Mouse (Mus musculus) MEL (cell line): ENCODE measurements around the gene Celf2. TPM values are rescaled to one million over a fixed set of nuclear protein-coding genes. Genes with fewer than 3 reads are reported as not detected.

Experiments used
- DNase-seq: peaks from one replicate; pipeline ENCODE4 v3.0.0; 2011; ENCODE audit warnings: low read depth, low spot score
- H3K27ac ChIP-seq: 2 replicates; pipeline ENCODE4 v1.5.1; 2012; ENCODE audit warnings: low read depth, mild to moderate bottlenecking, control low read depth, low read length, moderate library complexity; ENCODE audit not compliant: control insufficient read depth
- H3K27me3 ChIP-seq, 2 experiments: fragments of 150-350 bp in 1 of 2; sonication (generic) in 1 of 2; 2 replicates each; pipeline ENCODE4 v1.6.1; 2012; ENCODE audit warnings: low read length in 2 of 2, mild to moderate bottlenecking in 2 of 2, improper control_type of control experiment in 1 of 2, moderate library complexity in 1 of 2; ENCODE audit not compliant: insufficient read depth in 2 of 2, control insufficient read depth in 1 of 2
- H3K36me3 ChIP-seq, 2 experiments: 2 replicates each; pipeline ENCODE4 v1.6.1; 2012 to 2014; ENCODE audit warnings: low read length in 2 of 2, improper control_type of control experiment in 1 of 2, inconsistent platforms in 1 of 2, mild to moderate bottlenecking in 1 of 2; ENCODE audit not compliant: insufficient read depth in 2 of 2, control insufficient read depth in 1 of 2
- H3K4me1 ChIP-seq, 2 experiments: fragments of 150-350 bp in 1 of 2; sonication (generic) in 1 of 2; 2 replicates each; pipeline ENCODE4 v1.6.1; 2012; ENCODE audit warnings: low read length in 2 of 2, improper control_type of control experiment in 1 of 2, mild to moderate bottlenecking in 1 of 2; ENCODE audit not compliant: insufficient read depth in 2 of 2, control insufficient read depth in 1 of 2
- H3K4me3 ChIP-seq, 2 experiments: fragments of 150-350 bp in 1 of 2; sonication (generic) in 1 of 2; 2 replicates each; pipeline ENCODE4 v1.5.1; 2012; ENCODE audit warnings: low read depth in 2 of 2, low read length in 2 of 2, mild to moderate bottlenecking in 2 of 2, moderate library complexity in 2 of 2, control low read depth in 1 of 2, improper control_type of control experiment in 1 of 2; ENCODE audit not compliant: control insufficient read depth in 1 of 2, insufficient read depth in 1 of 2
- H3K79me2 ChIP-seq: 2 replicates; pipeline ENCODE4 v1.6.1; 2012; ENCODE audit warnings: mild to moderate bottlenecking, low read length, moderate library complexity; ENCODE audit not compliant: control insufficient read depth, poor library complexity, insufficient read depth
- H3K9ac ChIP-seq: 2 replicates; pipeline ENCODE4 v1.6.1; 2012; ENCODE audit warnings: low read depth, mild to moderate bottlenecking, control low read depth, low read length, moderate library complexity; ENCODE audit not compliant: control insufficient read depth, poor library complexity, severe bottlenecking
- H3K9me3 ChIP-seq: fragments of 150-350 bp; sonication (generic); replicated peaks from 2 replicates; pipeline ENCODE4 v1.6.1; 2012; ENCODE audit warnings: mild to moderate bottlenecking, low read length, improper control_type of control experiment, moderate library complexity; ENCODE audit not compliant: insufficient read depth
- BHLHE40 ChIP-seq: IDR thresholded peaks from 2 replicates; pipeline ENCODE4 v1.6.1; 2012; ENCODE audit warnings: low read depth, mild to moderate bottlenecking, inconsistent platforms, low read length, improper control_type of control experiment, borderline replicate concordance
- CHD2 ChIP-seq: IDR thresholded peaks from 2 replicates; pipeline ENCODE4 v1.6.1; 2011; ENCODE audit warnings: low read length, improper control_type of control experiment
- E2F4 ChIP-seq: IDR thresholded peaks from 2 replicates; pipeline ENCODE4 v1.6.1; 2011; ENCODE audit warnings: low read depth, low read length, improper control_type of control experiment, borderline replicate concordance
- ELF1 ChIP-seq: IDR thresholded peaks from 2 replicates; pipeline ENCODE4 v1.6.1; 2014; ENCODE audit warnings: low read depth, mild to moderate bottlenecking, inconsistent platforms, low read length, improper control_type of control experiment, moderate library complexity
- EP300 ChIP-seq, 2 experiments: IDR thresholded peaks; 2 replicates each; pipeline ENCODE4 v1.6.1; 2011; ENCODE audit warnings: improper control_type of control experiment in 2 of 2, low read length in 2 of 2, low read depth in 1 of 2, mild to moderate bottlenecking in 1 of 2
- GABPA ChIP-seq: IDR thresholded peaks from 2 replicates; pipeline ENCODE4 v1.6.1; 2012; ENCODE audit warnings: low read depth, mild to moderate bottlenecking, inconsistent platforms, low read length, improper control_type of control experiment, moderate library complexity
- GATA1 ChIP-seq: IDR thresholded peaks from 2 replicates; pipeline ENCODE4 v1.6.1; 2011; ENCODE audit warnings: low read depth, low read length, improper control_type of control experiment
- HCFC1 ChIP-seq: IDR thresholded peaks from 2 replicates; pipeline ENCODE4 v1.6.1; 2012; ENCODE audit warnings: low read depth, mild to moderate bottlenecking, inconsistent platforms, low read length, improper control_type of control experiment, moderate library complexity
- MAX ChIP-seq: IDR thresholded peaks from 2 replicates; pipeline ENCODE4 v1.6.1; 2011; ENCODE audit warnings: low read length, improper control_type of control experiment
- MEF2A ChIP-seq: IDR thresholded peaks from 2 replicates; pipeline ENCODE4 v1.6.1; 2014; ENCODE audit warnings: low read depth, mild to moderate bottlenecking, inconsistent platforms, low read length, improper control_type of control experiment; ENCODE audit not compliant: poor library complexity, insufficient replicate concordance, severe bottlenecking; ENCODE audit errors: extremely low read depth
- MYB ChIP-seq: IDR thresholded peaks from 2 replicates; pipeline ENCODE4 v1.6.1; 2011; ENCODE audit warnings: mild to moderate bottlenecking, low read depth, low read length, improper control_type of control experiment
- MYC ChIP-seq: IDR thresholded peaks from 2 replicates; pipeline ENCODE4 v1.6.1; 2011; ENCODE audit warnings: low read depth, mild to moderate bottlenecking, low read length, improper control_type of control experiment, moderate library complexity
- NELFE ChIP-seq: IDR thresholded peaks from 2 replicates; pipeline ENCODE4 v1.6.1; 2011; ENCODE audit warnings: low read depth, low read length, improper control_type of control experiment
- NRF1 ChIP-seq: IDR thresholded peaks from 2 replicates; pipeline ENCODE4 v1.6.1; 2014; ENCODE audit warnings: low read depth, mild to moderate bottlenecking, inconsistent platforms, low read length, improper control_type of control experiment, moderate library complexity; ENCODE audit not compliant: poor library complexity, insufficient read depth, severe bottlenecking
- POLR2AphosphoS5 ChIP-seq: IDR thresholded peaks from 2 replicates; pipeline ENCODE4 v1.6.1; 2012; ENCODE audit warnings: low read depth, borderline replicate concordance, mild to moderate bottlenecking, inconsistent platforms, low read length, moderate library complexity, mixed read lengths
- RAD21 ChIP-seq: IDR thresholded peaks from 2 replicates; pipeline ENCODE4 v1.6.1; 2011; ENCODE audit warnings: mild to moderate bottlenecking, low read depth, low read length, improper control_type of control experiment
- TAL1 ChIP-seq: IDR thresholded peaks from 2 replicates; pipeline ENCODE4 v1.6.1; 2012; ENCODE audit warnings: mild to moderate bottlenecking, inconsistent platforms, low read length, moderate library complexity, mixed read lengths
- TCF12 ChIP-seq: IDR thresholded peaks from 2 replicates; pipeline ENCODE4 v1.6.1; 2014; ENCODE audit warnings: low read depth, mild to moderate bottlenecking, inconsistent platforms, low read length, improper control_type of control experiment, moderate library complexity
- UBTF ChIP-seq: IDR thresholded peaks from 2 replicates; pipeline ENCODE4 v1.6.1; 2012; ENCODE audit warnings: low read depth, mild to moderate bottlenecking, inconsistent platforms, low read length, improper control_type of control experiment, moderate library complexity, borderline replicate concordance; ENCODE audit not compliant: insufficient read depth
- USF1 ChIP-seq: IDR thresholded peaks from 2 replicates; pipeline ENCODE4 v1.6.1; 2014; ENCODE audit warnings: low read depth, mild to moderate bottlenecking, inconsistent platforms, low read length, improper control_type of control experiment, moderate library complexity
- ZKSCAN1 ChIP-seq: IDR thresholded peaks from 2 replicates; pipeline ENCODE4 v1.6.1; 2012; ENCODE audit warnings: low read depth, mild to moderate bottlenecking, inconsistent platforms, low read length, improper control_type of control experiment, moderate library complexity
- ZMIZ1 ChIP-seq: IDR thresholded peaks from 2 replicates; pipeline ENCODE4 v1.6.1; 2012; ENCODE audit warnings: low read depth, mild to moderate bottlenecking, inconsistent platforms, low read length, improper control_type of control experiment, moderate library complexity
- ZNF384 ChIP-seq: IDR thresholded peaks from 2 replicates; pipeline ENCODE4 v1.6.1; 2012; ENCODE audit warnings: low read depth, mild to moderate bottlenecking, inconsistent platforms, low read length, improper control_type of control experiment
- polyA plus RNA-seq, 2 experiments: library from polyadenylated mRNA; stranded (reverse) in 1 of 2; unstranded in 1 of 2; fragments of >175 nt in 1 of 2; fragments of >200 nt in 1 of 2; gene quantifications; 2 replicates each; pipeline versions ENCODE4 v1.2.1 to v1.2.4; 2012; ENCODE audit warnings: low replicate concordance in 2 of 2, low read depth in 1 of 2; ENCODE audit not compliant: insufficient read length in 2 of 2, insufficient read depth in 1 of 2, missing spikeins in 1 of 2
- total RNA-seq: library from RNA; depleted of rRNA; stranded (reverse); fragments of 300-350 nt; gene quantifications from 2 replicates; pipeline ENCODE4 v1.2.3, GENCODE M21; 2012

Gene Celf2
- total and polyA plus RNA-seq, 3 experiments: 8.9 to 16.7 TPM; not detected in 1

DNA sequence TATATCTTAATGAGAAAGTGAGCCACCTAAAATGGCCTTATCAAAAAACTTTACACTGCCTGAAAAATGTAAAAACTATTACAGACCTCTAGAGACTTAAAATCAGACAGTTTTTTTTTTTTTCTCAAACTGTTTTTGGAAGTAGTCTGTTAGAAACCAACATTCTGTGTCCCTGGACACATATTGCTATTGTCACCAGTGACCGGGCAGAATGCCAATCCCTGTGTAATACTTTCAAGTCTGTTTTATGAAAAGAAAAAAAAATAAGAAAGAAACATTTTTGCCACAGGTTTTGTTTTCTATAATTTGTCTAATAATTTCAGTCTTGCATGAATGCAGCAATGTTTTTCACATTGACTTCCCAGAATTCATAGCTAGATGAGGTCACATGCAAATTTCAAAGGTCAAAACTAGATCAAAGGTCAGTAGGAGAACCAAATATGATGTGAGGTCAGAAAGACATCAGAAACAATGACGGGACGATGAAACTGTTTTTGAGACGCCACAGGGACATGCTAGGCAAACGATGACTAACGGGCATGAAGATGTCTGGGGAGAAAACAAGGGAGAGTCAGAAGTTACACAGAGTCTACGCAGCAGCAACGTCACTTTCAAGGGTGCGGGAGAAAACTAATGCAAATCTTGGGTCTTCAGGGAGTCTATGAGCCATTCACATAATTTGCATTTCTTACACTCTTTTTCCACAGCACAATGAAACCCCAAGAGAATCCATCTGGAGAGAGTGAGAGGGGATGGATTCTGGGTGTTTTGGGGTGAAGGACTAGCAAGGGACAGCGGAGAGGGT is 964.0 kb downstream of the Celf2 start:
- H3K9me3 ChIP-seq: no peaks in the 10 kb centered on the region
- H3K9ac ChIP-seq: no peak overlapping the region
- TF ChIP-seq BHLHE40: no peak
- TF ChIP-seq ZMIZ1: no peak
- no peak for TF ChIP-seq MYB
- TF ChIP-seq CHD2: no peak
- no peak for TF ChIP-seq UBTF
- no peak for TF ChIP-seq HCFC1
- no peak for TF ChIP-seq GABPA
- no peak for TF ChIP-seq EP300 (IDR thresholded peaks at IDR 0.05; ENCODE audit: low read depth in 1 of 2, low read length in 2 of 2)
- no peak for TF ChIP-seq RAD21
- no peak for TF ChIP-seq MAX
- TF ChIP-seq MYC: no peak
- TF ChIP-seq TCF12: no peak
- peak; percentile 12 for DNase-seq
- H3K27me3 ChIP-seq: no peaks in the 10 kb centered on the region
- H3K27ac ChIP-seq: no peak overlapping the region
- H3K79me2 ChIP-seq: no peaks in the 10 kb centered on the region
- no peaks in the 10 kb centered on the region for H3K4me1 ChIP-seq
- no peaks in the 10 kb centered on the region; a peak in 1 of 4 replicates for H3K36me3 ChIP-seq
- H3K4me3 ChIP-seq: no peak overlapping the region

DNA sequence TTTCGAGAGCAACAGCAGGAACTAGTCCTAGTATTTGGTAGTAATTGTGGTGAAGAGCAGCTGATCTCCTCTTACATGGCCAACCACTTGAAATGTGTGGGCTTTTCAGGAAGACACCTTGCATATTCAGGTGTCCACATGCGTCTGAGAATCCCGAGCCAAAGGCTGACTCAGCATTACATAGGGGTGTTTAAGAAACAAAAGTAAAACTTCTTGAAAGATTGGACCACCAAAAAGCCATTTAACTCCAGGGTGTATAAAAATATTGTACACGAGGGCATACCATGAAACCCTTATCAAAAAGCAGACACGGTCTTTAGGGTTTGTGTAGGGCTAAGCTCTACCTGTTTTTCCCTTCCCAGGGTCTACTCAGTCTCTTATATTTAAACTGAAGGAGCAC is 965.7 kb downstream of the Celf2 start:
- no peaks in the 10 kb centered on the region for H3K4me1 ChIP-seq
- no peaks in the 10 kb centered on the region for H3K27me3 ChIP-seq
- no peaks in the 10 kb centered on the region; a peak in 1 of 4 replicates for H3K36me3 ChIP-seq
- TF ChIP-seq EP300 (IDR thresholded peaks at IDR 0.05; ENCODE audit: low read depth in 1 of 2, low read length in 2 of 2) (no peak), TCF12 (no peak), POLR2AphosphoS5 (no peak), USF1 (no peak), ZKSCAN1 (no peak), NELFE (no peak), E2F4 (no peak), NRF1 (no peak), ZNF384 (no peak), MEF2A (no peak), GATA1 (no peak), TAL1 (no peak), ELF1 (no peak)
- TF ChIP-seq, all 39 proteins: peak for 0
- Histone ChIP-seq H3K9ac (no peak overlapping the region), H3K27ac (no peak overlapping the region), H3K4me3 (no peak overlapping the region), H3K9me3 (no peaks in the 10 kb centered on the region), H3K79me2 (no peaks in the 10 kb centered on the region)
- no peak for DNase-seq
